Mouse (Mus musculus) embryonic fibroblast, embryonic 13.5 days (primary cell): ENCODE results near the gene Glis1.

Source experiments
- CTCF ChIP-seq: IDR thresholded peaks from 2 replicates; pipeline ENCODE4 v1.5.1; 2011; ENCODE audit warnings: mild to moderate bottlenecking, control low read depth, low read length, moderate library complexity, borderline replicate concordance; ENCODE audit not compliant: insufficient read depth
- POLR2A ChIP-seq: IDR thresholded peaks from 2 replicates; pipeline ENCODE4 v1.6.1; 2011; ENCODE audit warnings: low read depth, mild to moderate bottlenecking, control low read depth, low read length, moderate library complexity

- TF ChIP-seq CTCF (no peak), POLR2A (no peak)
Observed at GRCm38 (mm10) chr4:107515626-107516025, 81.2 kb downstream of the Glis1 start.
